Comparison of ENCODE assay signal across 23 mouse cellular contexts in the genomic region with DNA sequence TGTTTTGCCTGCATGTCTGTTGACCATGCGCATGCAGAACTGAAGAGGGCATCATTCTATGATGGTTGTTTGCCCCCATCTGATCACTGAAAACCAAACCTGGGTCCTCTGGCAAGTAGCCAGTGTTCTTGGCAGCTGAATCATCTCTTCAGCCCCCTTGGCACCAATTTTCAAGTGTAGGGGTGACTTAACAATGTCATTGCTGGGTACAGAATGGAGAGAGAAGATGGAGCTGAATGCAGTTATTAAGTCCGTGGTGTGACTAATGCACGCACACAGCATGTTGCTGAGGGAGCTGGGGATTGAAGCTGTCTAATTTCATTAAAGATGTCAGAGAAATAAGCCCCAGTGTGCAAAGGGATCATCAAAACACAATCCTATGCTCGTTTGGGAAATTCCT.
DNase-seq lines count a peak whose midpoint lies in the region; ATAC-seq and TF ChIP-seq lines count a peak whose summit lies in the region.
"Had no signal": no experiment of that assay in that cellular context is flagged by ENCODE, and none has a peak within 500 bp of the region (broad histone marks: within the 10 kb centered on the region; RNA-seq: fewer than 3 reads in every experiment).

No protein-coding gene starts in this region.

- no peaks in the 10 kb centered on the region for H3K27me3 ChIP-seq in hindbrain, embryonic 13.5 days
- H3K27me3 ChIP-seq in hindbrain, embryonic 12.5 days, result no peaks in the 10 kb centered on the region
- H3K27me3 ChIP-seq in midbrain, embryonic 15.5 days (replicated peaks), result no peaks in the 10 kb centered on the region
- no peaks in the 10 kb centered on the region for H3K27me3 ChIP-seq in midbrain, embryonic 11.5 days (ENCODE audit: control insufficient read depth, insufficient read depth, low read length)
- no peaks in the 10 kb centered on the region for H3K27me3 ChIP-seq in midbrain, postnatal 0 days (ENCODE audit: insufficient read depth, low read length)
- H3K27me3 ChIP-seq in intestine, embryonic 15.5 days (replicated peaks), result no peaks in the 10 kb centered on the region
- H3K27me3 ChIP-seq: forebrain, embryonic 13.5 days; heart, embryonic 13.5 days had no signal

- no peak overlapping the region for H3K27ac ChIP-seq in hindbrain, embryonic 13.5 days
- no peak overlapping the region for H3K27ac ChIP-seq in hindbrain, embryonic 12.5 days
- H3K27ac ChIP-seq in midbrain, embryonic 15.5 days, result no peak overlapping the region
- no peak overlapping the region for H3K27ac ChIP-seq in midbrain, embryonic 11.5 days (ENCODE audit: low read depth, low read length)
- no peak overlapping the region for H3K27ac ChIP-seq in midbrain, postnatal 0 days (ENCODE audit: low read depth, low read length)
- no peak overlapping the region for H3K27ac ChIP-seq in intestine, embryonic 15.5 days
- H3K27ac ChIP-seq: forebrain, embryonic 10.5 days; forebrain, embryonic 13.5 days; heart, adult 2 months; heart, embryonic 10.5 days; heart, embryonic 13.5 days had no signal

- H3K4me3 ChIP-seq in hindbrain, embryonic 13.5 days, result no peak overlapping the region
- H3K4me3 ChIP-seq in hindbrain, embryonic 12.5 days, result no peak overlapping the region
- H3K4me3 ChIP-seq in midbrain, embryonic 15.5 days, result no peak overlapping the region
- H3K4me3 ChIP-seq in midbrain, embryonic 11.5 days (ENCODE audit: low read depth, low read length), result no peak overlapping the region
- H3K4me3 ChIP-seq in midbrain, postnatal 0 days (ENCODE audit: low read depth, low read length), result no peak overlapping the region
- no peak overlapping the region for H3K4me3 ChIP-seq in intestine, embryonic 15.5 days (replicated peaks)
- H3K4me3 ChIP-seq: forebrain, embryonic 10.5 days; forebrain, embryonic 13.5 days; heart, adult 2 months; heart, embryonic 10.5 days; heart, embryonic 13.5 days had no signal

- no peak overlapping the region for H3K9ac ChIP-seq in hindbrain, embryonic 13.5 days
- H3K9ac ChIP-seq in hindbrain, embryonic 12.5 days, result no peak overlapping the region
- H3K9ac ChIP-seq in midbrain, embryonic 15.5 days, result no peak overlapping the region
- H3K9ac ChIP-seq in midbrain, embryonic 11.5 days (ENCODE audit: low read length), result no peak overlapping the region
- no peak overlapping the region for H3K9ac ChIP-seq in midbrain, postnatal 0 days (replicated peaks; ENCODE audit: low read length, poor library complexity, severe bottlenecking)
- no peak overlapping the region for H3K9ac ChIP-seq in intestine, embryonic 15.5 days
- H3K9ac ChIP-seq: forebrain, embryonic 13.5 days; heart, embryonic 13.5 days had no signal

- TF ChIP-seq CTCF in midbrain, postnatal 0 days (IDR thresholded peaks at IDR 0.05), result no peak

- H3K36me3 ChIP-seq in hindbrain, embryonic 13.5 days, result no peaks in the 10 kb centered on the region
- H3K36me3 ChIP-seq in hindbrain, embryonic 12.5 days, result no peaks in the 10 kb centered on the region
- no peaks in the 10 kb centered on the region for H3K36me3 ChIP-seq in midbrain, embryonic 15.5 days (replicated peaks)
- H3K36me3 ChIP-seq in midbrain, embryonic 11.5 days (ENCODE audit: control insufficient read depth, insufficient read depth, low read length), result no peaks in the 10 kb centered on the region
- no peaks in the 10 kb centered on the region for H3K36me3 ChIP-seq in midbrain, postnatal 0 days (ENCODE audit: insufficient read depth, low read length)
- no peaks in the 10 kb centered on the region for H3K36me3 ChIP-seq in intestine, embryonic 15.5 days
- H3K36me3 ChIP-seq: forebrain, embryonic 10.5 days; heart, embryonic 10.5 days; heart, embryonic 13.5 days had no signal

- intact Hi-C loops in left cerebral cortex, postnatal 4 days (cut with DNase I), result no loop called here
- intact Hi-C loops in left cerebral cortex, postnatal 10 days (cut with DNase I), result loop anchor here (10.0 kb wide), 2 partner anchors 459 to 1829 kb away; no protein-coding TSS in a partner anchor

- no peak overlapping the region for H3K4me2 ChIP-seq in hindbrain, embryonic 13.5 days
- no peak overlapping the region for H3K4me2 ChIP-seq in hindbrain, embryonic 12.5 days (replicated peaks)
- no peak overlapping the region for H3K4me2 ChIP-seq in midbrain, embryonic 15.5 days
- no peak overlapping the region for H3K4me2 ChIP-seq in midbrain, embryonic 11.5 days
- H3K4me2 ChIP-seq in midbrain, postnatal 0 days (ENCODE audit: low read depth, low read length, poor library complexity, severe bottlenecking), result no peak overlapping the region
- H3K4me2 ChIP-seq in intestine, embryonic 15.5 days (replicated peaks), result no peak overlapping the region
- H3K4me2 ChIP-seq: forebrain, embryonic 13.5 days; heart, embryonic 13.5 days had no signal

- ATAC-seq in hindbrain, embryonic 13.5 days (ENCODE audit: low FRiP score), result peak; percentile 52; the same call in 1 of the 2 replicates
- ATAC-seq in hindbrain, embryonic 12.5 days (ENCODE audit: low FRiP score), result no peak
- 0 out of 2 replicates have a peak, but pooled peaks have one; percentile 48 for ATAC-seq in midbrain, embryonic 15.5 days (replicated peaks)
- no peak for ATAC-seq in midbrain, embryonic 11.5 days (ENCODE audit: low FRiP score)
- no peak for ATAC-seq in midbrain, postnatal 0 days (ENCODE audit: low FRiP score)
- ATAC-seq in intestine, embryonic 15.5 days, result no peak
- ATAC-seq: CD4-positive, CD25-positive, alpha-beta regulatory T cell, adult 4 months; forebrain, embryonic 13.5 days; forebrain, embryonic 16.5 days had no signal

- DNase-seq in left cerebral cortex, postnatal 4 days, result peak; percentile 58
- DNase-seq in left cerebral cortex, postnatal 10 days (ENCODE audit: extremely low spot score in 1 of 2, low spot score in 2 of 2), result no peak
- no peak for DNase-seq in midbrain, embryonic 11.5 days (ENCODE audit: low spot score, missing footprints)
- DNase-seq in midbrain, postnatal 0 days (ENCODE audit: low spot score), result peak; percentile 50
- DNase-seq: adrenal gland, adult 2 months; adrenal gland, postnatal 14 days; cerebellum, adult 18-20 months; cerebellum, adult 9-11 months; gastrocnemius, postnatal 10 days; gastrocnemius, postnatal 36 days; heart, adult 2 months; heart, postnatal 14 days; heart, postnatal 4 days had no signal

- no peaks in the 10 kb centered on the region for H3K9me3 ChIP-seq in hindbrain, embryonic 13.5 days
- no peaks in the 10 kb centered on the region for H3K9me3 ChIP-seq in hindbrain, embryonic 12.5 days (replicated peaks)
- no peaks in the 10 kb centered on the region for H3K9me3 ChIP-seq in midbrain, embryonic 15.5 days
- H3K9me3 ChIP-seq in midbrain, embryonic 11.5 days (ENCODE audit: control insufficient read depth, low read length), result no peaks in the 10 kb centered on the region
- no peaks in the 10 kb centered on the region for H3K9me3 ChIP-seq in midbrain, postnatal 0 days (ENCODE audit: low read length)
- H3K9me3 ChIP-seq in intestine, embryonic 15.5 days, result no peaks in the 10 kb centered on the region
- H3K9me3 ChIP-seq: forebrain, embryonic 10.5 days; forebrain, embryonic 13.5 days; heart, embryonic 10.5 days; heart, embryonic 13.5 days had no signal

- WGBS in hindbrain, embryonic 13.5 days, result 54% methylated on average over 4 of the region's 4 CpGs
- WGBS in hindbrain, embryonic 12.5 days, result 65% methylated on average over 4 of the region's 4 CpGs
- 43% methylated on average over 4 of the region's 4 CpGs for WGBS in midbrain, embryonic 15.5 days
- 71% methylated on average over 4 of the region's 4 CpGs for WGBS in midbrain, embryonic 11.5 days
- WGBS in midbrain, postnatal 0 days, result 36% methylated on average over 4 of the region's 4 CpGs
- WGBS in intestine, embryonic 15.5 days, result 71% methylated on average over 4 of the region's 4 CpGs

- H3K4me1 ChIP-seq in hindbrain, embryonic 13.5 days (replicated peaks), result peaks cover 7% of the 10 kb centered on the region; the same call in 1 of the 2 replicates
- no peaks in the 10 kb centered on the region for H3K4me1 ChIP-seq in hindbrain, embryonic 12.5 days
- 0 out of 2 replicates have a peak, but pooled peaks cover 5% of the 10 kb centered on the region for H3K4me1 ChIP-seq in midbrain, embryonic 15.5 days
- H3K4me1 ChIP-seq in midbrain, embryonic 11.5 days (ENCODE audit: control insufficient read depth, insufficient read depth, low read length), result no peaks in the 10 kb centered on the region
- H3K4me1 ChIP-seq in midbrain, postnatal 0 days (ENCODE audit: insufficient read depth, low read length), result no peaks in the 10 kb centered on the region
- no peaks in the 10 kb centered on the region for H3K4me1 ChIP-seq in intestine, embryonic 15.5 days (replicated peaks)
- H3K4me1 ChIP-seq: forebrain, embryonic 10.5 days; heart, embryonic 10.5 days; heart, embryonic 13.5 days had no signal

Comparison
In these comparisons a context has a peak if more than half of its experiments do, and no peak if none do; other contexts are left out.
1. ATAC-seq: peak in hindbrain, embryonic 13.5 days (single experiment) and midbrain, embryonic 15.5 days (single experiment); none in hindbrain, embryonic 12.5 days (single experiment), midbrain, embryonic 11.5 days (single experiment), midbrain, postnatal 0 days (single experiment) and intestine, embryonic 15.5 days (single experiment).
2. DNase-seq: peak in left cerebral cortex, postnatal 4 days (single experiment) and midbrain, postnatal 0 days (single experiment); none in left cerebral cortex, postnatal 10 days (0 of 2) and midbrain, embryonic 11.5 days (single experiment).